Mouse (Mus musculus): Measurements from ENCODE around the gene Gm10638.
A peak's percentile ranks its signal among the peaks of the same experiment; 100 is the strongest.

Gene Gm10638

DNA sequence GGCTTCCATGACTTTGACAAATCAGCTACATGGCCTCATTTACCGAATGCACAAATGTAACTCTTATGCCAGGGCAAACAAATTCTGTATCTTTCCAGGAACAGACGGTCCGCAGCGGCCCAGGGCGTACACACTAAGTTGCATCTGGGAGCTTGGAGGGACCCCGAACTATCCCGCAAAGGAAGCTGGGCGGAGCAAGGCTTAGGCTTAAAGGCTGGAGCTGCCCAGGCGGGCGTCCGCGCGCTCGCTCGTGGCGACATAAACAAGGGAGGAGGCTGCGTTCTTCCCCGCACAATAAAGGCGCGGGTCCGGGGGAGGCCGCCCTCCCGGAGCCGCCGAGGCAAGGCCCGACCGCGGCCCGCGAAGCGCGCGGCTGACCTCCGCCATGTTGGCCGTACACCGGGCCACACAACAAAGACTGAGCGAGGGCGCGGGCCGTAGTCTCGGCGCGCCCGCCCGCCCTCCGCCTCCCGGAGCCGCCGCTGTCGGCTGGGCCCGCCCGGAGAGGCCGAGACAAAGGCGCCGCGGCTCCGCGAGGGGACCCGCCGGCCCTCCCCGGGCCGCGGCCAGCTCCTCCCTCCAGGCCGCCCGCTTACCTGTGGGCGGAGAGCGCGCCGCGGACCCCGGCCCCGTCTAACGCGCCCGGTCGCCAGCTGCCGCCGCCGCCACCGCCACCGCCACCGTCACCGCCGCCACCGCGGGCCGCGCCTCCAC is at the start of gene Gm10638, which contains the start of gene Siah1a:
Gm10638 (plus strand) TSS at position 479 of the 714 bp plus-strand sequence.
Siah1a (minus strand) TSS at position 714 of the 714 bp plus-strand sequence.
- DNase-seq, result peak; percentile 67

DNA sequence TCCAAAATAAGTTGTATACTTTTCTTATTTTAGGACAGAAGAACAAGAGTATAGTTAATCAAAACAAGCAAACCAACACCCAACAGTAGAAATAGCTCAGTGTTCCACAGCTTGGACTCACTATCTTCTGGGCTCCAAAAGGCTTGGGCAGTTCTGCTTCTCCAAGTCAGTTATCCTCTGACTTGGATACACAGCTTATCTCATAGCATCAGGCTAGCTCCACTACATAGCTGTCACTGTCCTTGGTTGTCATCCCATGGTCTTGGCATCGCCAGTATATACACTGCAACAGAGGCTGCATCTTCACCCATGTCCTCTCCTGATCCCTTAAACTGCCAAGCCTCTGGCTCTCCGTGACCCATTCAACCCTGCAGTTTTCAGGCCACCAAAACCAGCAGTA is 49.8 kb upstream of the Gm10638 start:
- DNase-seq, result no peak

DNA sequence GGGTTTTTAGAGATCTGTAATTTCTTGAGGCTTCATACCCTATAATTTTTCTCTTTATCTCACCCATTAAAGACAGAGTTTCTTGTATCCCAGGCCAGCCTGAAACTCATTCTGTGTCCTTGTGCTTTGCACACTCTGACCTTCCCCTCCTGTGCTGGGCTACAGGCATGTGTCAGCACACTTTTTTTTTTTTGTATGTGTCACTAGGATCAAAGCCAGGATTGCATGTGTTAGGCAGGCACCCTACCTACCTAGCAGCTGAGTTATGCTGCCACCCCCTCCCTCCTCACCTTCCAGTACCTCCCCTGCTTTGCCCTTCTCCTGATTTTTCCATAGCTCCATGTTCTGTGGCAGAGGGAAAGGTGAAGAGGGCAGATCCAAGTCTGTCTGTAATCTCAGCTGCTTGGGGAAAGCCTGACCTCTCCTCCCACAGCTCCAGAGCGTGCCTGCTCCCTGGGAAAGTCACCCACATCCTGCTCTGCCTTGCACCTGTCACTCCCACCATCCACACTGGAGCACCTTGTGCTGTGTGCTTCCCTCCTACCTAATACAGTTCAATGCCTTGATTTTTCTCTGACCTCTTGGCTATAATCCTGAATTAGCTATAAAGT is 46.6 kb upstream of the Gm10638 start:
- DNase-seq, result no peak

DNA sequence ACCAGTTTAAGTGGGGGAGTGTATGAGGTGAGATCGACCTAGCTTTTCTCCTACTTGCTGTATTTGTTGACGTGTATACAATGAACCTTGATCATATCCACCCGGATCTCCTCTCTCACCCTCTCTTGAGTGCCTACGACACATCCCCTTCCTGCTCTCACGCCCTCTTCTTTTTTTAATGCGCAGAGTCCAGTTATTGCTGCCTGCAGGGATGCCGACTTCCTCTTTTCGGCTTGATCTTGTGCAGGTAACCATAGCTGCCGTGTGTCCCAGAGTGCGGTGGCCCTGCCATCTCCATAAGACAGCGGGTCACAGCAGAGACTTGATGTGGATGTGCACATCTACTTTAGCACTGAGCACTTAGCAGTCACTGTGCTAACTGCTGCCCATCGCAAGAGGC is 46.0 kb upstream of the Gm10638 start:
- no peak for DNase-seq

DNA sequence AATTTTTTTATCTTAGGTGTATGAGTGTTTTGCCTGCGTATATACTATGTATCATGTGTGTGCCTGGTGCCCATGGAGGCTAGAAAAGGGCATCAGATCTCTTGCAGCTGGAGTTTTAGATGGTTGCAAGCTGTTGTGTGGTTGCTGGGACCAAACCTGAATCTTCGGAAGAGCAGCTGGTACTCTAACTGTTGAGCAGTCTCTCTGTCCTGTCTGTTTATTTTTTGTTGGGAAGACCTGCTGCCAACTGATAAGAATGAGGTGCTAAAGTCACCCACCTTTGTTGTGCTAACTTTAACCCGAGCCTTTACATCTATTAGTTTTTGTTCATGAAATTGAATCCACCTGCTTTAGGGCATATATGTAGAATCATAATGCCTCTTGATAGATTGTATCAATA is 43.0 kb upstream of the Gm10638 start:
- no peak for DNase-seq

DNA sequence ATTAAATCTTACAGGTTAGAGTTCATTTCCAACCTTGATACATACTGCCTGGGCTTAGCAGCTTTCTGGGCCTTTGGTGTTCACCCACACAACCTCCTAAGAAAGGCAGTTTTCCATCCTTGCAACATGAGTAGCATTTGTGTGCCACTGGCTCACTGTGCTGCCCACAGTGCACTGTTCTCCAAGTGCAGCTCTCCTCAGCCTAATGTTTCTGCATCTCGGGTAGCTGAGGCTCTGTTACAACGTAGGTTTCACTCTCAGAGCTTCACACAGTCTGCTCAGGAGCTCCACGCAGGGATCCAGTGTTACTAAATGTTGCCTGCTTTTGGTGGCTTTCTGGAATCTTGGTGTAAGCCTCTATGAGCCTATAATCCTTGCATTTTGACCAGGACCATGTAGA is 40.2 kb upstream of the Gm10638 start:
- no peak for DNase-seq

DNA sequence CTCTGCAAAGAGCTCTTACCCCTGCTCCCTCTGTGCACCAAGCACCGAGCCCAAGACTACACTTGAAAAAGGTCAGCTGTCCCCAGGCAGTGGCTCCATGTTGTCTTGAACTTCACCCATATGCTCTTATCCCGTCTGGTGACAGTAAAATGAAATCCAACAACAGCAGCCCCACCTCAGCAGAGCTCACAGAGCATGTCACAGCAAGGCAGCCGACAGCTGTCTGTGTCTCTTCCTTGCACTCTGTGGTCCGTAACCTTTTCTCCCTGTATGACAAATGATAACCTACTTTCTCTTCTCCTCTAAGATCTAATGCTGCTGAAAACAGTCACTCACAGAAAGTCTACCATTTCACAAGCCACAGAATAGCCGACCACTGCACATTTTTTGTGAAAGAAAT is 38.7 kb upstream of the Gm10638 start:
- no peak for DNase-seq

DNA sequence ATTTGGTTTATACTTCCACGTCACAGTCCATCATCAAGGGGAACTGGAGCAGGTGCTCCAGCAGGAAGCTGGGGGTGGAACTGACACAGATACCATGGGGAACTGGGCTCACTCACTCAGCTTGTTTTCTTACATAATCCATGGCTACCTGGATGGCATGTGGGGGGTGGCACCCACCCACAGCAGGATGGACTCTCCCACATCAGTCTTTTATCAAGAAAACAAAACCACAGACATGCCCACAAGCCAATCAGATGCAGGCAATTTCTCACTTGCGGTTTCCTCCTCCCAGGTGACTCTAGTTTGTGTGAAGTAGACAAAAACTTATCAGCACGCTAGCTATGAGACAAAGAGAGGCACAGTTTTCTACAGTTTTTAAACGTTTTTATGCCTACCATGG is 37.6 kb upstream of the Gm10638 start:
- DNase-seq, result no peak

DNA sequence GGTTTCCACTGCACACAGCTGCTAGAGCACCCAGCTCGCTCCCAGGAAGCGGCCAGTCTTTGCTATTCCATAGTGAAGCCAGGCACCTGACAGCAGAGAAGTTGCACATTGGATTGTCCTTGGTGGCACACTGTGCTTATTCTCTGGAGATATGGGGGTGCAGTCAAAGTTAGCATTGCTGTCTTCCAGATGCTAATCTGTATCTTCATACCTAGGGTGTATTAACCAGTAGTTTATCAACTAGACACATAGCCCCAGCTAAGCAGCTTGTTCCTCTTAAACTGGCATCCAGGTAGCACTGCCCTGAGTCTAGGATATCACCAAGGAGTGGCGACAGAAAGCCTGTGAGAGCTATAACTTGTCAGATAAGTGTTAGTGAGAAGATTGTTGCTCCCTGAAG is 32.9 kb upstream of the Gm10638 start:
- DNase-seq, result no peak

DNA sequence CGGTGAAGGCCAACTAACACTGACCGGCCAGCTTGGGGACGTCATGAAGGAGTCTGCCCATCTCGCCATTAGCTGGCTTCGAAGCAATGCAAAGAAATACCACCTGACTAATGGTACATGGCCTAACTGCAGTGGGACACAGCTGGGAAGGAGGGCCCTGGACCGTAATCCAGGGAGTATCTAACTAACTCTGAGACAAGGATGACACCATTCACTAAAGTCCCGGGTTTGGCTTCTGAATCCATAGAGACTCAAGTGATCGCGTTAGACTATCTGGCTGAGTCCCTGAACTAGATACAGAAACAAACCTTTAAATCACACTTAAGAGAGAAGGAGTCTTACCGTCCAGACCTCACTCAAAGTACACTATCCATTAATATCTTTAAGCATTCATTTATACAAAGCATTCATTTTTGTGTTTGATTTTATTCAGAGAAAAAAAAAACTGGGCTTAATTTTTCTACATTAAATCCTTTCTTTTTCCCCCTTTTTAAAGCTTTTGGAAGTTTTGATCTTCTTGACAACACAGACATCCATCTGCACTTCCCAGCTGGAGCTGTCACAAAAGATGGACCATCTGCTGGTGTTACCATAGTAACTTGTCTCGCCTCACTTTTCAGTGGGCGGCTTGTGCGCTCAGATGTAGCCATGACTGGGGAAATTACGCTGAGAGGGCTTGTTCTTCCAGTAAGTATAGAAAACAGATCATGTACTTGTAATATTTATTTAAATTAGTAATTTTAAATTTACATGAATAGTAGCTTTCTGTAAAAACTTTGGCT is 31.9 kb upstream of the Gm10638 start:
- DNase-seq, result peak; percentile 67

DNA sequence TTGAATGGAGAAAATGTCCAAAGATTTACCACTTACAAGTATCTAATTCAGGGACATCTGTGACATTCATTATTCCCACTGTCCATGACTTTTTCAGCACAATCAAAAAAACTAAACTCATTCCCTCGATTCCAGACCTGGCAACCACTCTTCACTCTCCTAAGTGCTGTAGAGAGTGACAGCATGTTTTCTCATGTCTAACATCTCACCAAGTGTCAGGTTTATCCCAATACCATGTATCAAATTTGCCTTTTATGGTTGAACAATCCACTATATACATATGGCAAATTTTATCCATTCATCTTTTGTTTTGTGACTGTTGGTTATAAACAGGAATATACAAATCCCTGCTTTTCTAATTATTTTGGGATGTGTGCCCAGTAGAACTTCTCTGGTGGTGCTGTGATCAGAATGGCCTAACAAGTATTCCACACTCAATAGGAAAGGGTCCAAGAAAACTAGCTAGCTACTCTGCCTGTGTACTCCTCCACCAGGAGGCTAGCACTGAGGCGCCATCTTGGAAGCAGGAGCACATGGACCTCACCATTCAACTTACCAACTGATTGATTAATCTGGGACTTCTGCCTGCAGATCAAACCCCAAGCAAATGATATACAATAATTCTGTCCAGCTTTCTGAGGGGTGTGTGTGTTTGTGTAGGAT is 27.0 kb upstream of the Gm10638 start:
- no peak for DNase-seq

DNA sequence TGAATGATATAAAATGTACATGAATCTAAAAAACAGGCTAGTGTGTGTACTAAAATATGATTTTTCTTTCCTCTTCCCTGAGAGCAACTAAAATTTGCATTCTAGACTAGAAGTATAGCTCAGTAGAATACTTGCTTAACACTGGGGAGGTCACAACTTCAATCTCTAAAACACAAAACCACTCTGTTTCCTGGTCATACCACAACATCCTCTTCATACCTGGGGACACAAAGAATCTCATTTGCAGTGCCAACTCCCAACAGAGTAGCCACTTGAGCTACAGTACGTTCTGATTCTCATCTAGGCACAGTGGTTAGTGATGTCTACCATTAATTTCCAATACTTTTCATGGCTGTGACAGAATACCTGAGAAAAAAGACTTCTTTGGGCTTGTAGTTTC is 26.1 kb upstream of the Gm10638 start:
- no peak for DNase-seq

DNA sequence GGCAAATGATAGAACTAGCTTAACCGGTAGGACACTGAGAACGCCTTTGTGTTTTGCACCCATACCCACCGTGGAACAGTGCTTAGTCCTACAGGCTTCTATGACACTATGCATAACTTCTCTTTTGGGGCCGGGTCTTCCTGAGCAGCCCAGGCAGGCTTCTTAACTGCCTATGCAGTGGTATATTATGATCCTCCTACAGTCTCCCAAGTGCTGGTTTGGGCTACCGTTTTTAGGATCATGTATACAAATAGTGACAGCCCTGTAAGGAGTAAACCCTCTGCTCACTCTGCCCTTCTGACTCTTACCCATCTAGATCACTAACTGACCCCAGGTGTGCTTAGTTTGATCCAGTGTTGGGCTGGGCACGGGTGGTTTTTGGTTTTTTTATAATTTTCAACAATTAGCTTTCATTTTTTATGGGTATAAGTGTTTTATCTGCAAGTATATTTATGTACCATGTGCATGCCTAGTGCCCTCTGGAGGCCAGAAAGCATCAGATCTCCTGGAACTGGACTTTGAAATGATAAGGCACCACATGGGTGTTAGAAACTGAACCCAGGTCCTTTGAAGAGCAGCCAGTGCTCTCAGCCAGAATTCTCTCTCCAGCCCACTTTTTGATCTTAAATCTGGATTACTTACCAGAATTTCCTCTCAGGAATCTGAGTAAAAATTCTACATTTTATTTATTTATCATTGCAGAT is 24.6 kb upstream of the Gm10638 start:
- DNase-seq, result no peak

DNA sequence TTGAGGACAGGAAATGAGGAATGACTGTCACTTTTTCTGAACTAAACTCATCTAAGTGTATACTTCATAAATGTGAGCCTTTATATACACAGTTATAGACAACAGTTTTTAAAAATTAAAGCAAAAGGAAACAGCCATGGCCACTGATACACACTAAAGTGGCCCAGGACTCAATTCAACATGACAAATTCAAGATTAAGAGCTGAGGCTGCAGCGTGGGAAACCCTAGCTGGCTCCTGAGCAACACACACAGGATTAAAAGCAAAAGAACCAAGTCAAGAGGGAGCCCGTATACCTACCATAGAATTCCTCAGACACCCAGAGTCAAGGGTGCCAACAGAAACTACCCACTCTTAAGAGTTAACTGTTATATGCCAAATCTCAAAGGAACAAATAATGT is 24.0 kb upstream of the Gm10638 start:
- DNase-seq, result no peak

DNA sequence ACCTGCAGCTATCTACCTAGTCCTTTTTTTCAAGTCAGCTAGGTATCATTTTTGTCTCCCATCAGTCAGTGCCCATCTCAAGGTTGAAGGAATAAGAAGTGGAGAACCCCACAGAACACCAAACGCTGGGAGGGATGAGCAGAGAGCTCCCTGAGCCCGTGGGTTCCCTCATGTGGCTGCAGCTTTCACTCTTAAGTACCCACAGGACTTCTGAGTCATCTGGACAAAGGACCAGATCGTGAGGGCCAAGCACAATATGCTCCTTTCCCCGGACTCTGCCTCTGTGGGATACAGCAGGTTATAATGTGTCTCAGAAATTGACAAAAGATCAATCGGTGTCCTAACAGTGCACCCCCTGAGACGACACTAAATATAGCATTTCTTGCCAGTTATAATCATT is 18.5 kb upstream of the Gm10638 start:
- DNase-seq, result no peak

DNA sequence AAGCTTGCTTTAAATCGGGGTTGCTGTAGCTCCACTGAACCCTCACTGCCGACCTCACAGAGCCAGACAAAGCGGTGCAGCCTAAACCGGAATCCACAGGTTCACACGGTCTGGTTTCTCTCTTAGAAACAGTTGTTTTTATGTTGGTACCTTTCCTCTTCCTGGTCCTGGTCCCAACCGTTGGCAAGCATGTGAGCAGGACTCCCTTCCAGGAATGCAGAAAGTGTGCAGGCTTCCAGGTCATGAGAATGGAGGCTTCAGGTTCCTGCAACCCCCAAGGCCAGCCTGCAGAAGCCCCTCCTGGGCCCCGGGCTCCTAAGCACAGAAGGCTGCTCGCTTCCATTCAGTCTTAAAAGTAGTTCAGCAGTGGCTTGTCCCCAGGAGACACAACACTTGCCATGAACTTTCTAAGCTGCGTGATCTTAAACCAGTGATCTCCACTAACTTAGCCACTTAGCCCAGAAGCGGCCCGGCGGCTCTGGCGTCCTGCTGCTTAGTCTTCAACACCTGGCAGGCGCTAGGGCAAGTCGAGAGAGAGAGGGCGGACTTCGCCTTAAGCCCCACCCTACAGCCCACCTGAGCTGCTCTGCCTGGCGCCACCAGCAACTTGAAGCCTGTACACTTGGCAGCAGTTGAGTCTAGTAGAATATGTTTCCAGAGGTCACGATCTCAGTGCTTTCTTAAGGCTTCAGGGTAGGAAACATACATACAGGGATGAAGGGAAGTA is 17.1 kb upstream of the Gm10638 start:
- DNase-seq, result no peak

DNA sequence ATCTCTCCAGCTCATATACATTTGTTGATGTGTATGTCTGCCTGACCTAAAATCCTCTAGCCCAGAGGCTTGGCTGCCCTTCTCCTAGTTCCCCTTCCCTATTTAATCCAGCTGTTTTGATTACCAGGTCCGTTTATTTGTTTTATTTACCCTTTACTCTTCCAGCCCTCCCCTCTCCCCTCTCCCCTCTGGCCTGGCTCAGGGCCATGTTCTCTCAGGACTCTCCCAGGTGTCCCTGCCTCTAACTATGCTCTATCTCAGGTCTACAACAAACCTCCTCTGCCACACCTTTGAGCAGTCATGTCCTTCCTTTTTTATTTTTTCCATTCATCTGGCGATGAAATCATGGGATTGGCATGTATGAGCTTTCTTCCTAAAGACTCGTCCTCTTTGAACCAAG is 15.2 kb upstream of the Gm10638 start:
- no peak for DNase-seq

DNA sequence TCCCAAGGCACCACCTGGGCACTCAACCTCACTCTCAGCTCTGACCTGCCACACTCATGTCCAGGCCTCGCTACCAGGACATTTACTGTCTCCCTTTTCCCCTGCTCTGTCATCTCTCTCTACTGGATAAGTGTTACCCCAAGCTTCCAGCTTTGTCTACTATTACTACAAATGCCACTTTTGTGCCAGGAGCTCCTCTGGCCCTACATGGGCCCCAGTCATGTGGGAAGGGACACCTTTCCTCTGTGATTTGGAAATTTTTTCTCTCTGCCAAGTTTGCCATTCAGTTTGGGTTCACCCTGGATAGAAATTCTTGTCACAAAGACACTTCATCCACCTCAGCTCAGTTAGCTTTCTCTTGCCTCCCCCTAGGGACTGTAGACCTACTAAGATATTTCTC is 14.6 kb upstream of the Gm10638 start:
- DNase-seq, result no peak

DNA sequence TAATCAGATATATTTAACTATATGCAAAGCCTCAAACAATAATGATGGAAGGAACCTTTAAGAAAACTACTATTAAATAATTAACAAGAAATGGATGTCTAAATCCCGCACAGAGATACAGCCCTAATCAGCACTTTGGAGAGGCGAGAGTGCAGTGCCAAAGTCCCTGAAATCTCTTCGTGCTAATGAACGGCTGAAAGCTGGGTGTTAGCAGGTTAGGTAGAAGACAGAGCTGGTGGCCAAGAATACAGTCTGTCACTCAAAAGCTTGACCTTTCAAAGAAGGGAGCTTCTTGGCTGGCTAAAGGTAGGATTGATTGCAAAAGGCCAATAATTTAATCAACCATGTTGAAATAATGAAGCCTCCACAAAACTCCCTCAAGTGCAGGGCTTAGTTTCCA is 11.3 kb upstream of the Gm10638 start:
- no peak for DNase-seq

DNA sequence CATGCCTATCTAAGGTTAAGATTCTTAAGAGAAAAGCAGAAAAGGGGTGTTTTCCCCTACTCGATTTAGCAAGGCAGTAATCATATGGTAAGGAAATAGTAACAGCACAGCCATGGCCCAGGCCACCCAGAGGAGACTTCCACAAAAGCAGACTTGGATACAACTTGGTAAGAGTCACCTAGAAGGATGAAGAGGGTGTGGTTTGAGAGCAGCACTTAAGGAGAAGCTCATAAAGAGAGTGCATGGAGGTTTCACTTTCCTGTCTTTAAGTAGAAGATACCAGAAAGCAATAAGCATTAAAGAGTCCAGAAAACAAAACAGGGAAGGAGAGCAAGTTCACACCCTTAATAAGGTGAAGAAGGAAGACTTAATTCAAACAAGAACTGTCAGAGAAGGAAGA is 10.5 kb upstream of the Gm10638 start:
- no peak for DNase-seq

DNA sequence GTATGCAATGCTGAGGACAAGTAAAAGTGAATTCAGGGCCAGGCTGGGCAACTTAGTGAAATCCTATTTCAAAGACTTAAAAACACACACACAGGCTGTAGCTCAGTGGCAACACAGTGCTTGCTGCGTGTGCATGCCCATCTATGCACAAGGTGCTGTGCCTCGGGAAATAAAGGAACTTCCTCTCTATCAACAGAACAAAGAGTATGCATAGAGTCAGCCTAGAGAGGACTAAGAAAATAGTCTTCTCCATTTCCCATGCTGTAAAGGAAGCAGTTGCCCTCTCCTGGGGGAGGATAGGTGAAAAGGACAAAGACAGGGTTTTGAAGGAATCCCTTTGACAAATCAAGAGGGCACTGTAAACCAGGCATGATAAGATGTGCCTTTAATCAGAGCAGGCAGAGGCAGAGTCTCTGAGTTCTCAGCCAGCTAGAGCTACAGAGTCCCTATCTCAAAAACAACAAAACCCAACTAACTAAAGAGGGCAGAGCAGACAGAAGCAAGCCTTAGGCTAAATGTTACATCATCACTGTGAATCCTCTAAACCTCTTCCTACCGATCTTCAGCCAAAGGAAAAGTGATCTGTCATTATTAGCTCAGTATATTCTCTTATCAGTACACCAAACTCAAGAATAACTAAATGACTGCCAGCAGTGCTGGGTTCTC is 9.9 kb upstream of the Gm10638 start:
- DNase-seq, result no peak

DNA sequence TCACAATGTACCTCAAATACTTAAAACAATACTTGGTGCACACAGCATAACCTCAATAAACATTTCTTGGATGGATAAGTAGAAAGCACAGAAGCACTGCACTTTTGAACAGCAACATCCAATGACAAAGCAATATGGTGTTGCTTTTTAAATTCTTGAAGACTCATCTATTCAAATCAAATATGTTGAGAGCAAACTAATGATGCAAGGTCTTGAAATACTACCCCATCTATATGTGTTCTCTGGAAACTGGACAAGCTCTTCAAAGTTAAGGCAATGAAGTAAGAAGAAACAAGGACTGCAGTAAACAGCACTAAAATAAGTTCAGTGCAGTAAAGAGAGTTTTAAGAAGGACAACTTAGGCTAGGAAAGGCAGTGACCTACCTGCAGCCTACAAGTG is 4.6 kb upstream of the Gm10638 start:
- no peak for DNase-seq

All from cerebellum, adult 9-10 months (tissue).